Mouse (Mus musculus): Measurements from ENCODE around the gene Arfgef2. TPM values are rescaled to one million over a fixed set of nuclear protein-coding genes. Genes with fewer than 3 reads are reported as not detected.

Gene Arfgef2
- 49.8 TPM for total RNA-seq (2023)

DNA sequence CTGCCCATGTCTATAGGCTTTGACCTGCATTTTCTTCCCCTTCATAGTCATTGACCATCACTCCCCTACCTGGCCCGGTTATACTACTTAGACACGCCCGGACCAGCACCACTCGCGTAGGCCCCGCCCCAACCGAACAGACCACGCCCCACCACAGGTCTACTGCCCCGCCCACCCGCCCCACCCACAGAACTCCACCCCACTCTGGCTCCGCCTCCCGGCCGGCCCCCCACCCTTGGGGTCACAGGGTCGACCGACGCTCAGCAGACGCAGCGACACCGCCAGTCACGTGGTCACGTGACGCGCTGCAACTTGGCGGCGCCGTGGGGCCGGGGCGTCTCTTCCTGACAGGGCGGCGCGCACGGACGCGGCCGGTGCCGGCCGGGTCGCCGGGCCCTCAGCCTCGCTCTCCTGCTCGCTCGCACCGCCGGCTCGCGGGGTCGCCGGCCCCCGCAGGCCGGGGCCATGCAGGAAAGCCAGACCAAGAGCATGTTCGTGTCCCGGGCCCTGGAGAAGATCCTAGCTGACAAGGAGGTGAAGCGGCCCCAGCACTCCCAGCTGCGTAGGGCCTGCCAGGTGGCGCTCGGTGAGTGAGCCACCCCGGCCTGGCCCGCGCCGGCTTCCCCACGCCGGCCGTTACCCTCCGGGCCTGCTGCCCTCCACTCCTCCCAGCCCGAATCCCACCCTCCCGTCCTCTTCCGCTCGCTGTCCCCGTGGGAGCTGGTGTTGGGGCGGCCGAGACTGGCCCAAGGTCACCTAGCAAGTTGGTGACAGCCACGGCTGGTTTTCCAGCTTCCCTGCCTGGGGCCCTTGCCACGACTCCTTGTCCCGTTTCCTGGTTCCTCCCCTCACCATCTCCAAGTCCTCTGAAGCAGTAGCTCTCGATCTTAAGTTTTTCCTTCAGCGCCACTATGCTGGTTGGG, at the start of gene Arfgef2:
Gene Arfgef2, plus strand, starts transcription at position 339 of the 923 bp plus-strand sequence.

DNA sequence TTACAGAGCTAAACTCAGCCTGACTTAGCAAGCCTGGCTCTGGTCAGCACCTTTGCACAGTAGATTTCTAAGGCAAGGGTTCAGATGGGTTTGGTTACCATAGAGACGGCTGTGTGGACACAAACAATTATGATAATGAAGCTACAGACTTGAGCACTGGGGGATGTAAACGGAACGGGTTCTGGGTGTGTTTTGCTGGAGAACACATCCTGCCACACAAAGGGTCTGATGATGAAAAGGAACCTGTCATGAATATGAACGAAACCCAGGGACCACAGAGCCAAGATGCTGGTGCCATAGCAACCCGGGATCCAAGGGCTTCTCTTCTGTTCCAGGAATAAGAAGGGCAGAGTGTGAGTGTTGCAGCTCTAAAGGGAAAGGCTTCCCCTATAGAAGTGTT, 13.0 kb upstream of the Arfgef2 start, which contains the start of gene Trp53rkb:
Gene Trp53rkb, plus strand, starts transcription at position 177 of the 400 bp plus-strand sequence.

DNA sequence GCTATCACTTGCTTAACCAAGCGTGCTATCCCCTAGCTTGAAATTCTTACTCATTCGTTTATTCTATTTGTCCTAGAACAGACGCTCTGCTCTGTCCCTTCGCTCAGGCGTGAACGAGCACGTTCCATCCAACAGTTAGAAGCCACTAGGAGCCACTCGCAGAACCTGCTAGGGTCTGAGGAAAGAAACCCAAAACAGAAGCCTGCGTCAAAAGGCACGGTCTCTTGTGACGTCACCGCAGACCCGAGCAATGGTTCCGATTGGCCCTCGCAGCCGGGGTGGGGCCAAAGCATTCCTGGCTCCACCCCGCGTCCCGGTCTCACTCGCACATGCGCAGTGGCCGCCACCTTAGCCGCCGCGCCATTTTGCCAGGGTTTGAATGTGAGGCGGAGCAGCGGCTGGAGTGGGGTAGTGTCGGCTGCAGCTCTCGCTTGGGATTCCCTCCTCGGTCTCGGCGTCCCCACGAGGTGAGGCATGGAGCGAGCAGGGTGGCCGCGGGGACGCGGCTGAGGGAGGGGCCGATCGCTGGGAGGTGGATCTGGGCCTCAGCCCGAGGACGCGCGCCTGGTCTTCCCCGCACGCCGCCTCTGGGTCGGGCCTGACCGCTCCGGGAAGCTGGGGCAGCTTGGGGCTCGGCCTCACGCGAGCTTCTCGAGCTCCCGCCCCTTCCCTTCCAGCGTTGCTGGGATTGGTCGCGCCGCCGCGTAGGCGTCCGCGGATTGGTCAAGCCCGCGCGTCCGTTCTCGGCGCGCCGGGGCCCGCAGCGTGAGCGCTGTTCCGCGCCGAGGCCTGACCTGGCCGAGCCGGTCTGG, 100.5 kb downstream of the Arfgef2 start, which contains the start of gene Cse1l:
Gene Cse1l, plus strand, starts transcription at position 330 of the 812 bp plus-strand sequence.

Other genes starting within 250 kb of the Arfgef2 start
- 179 TPM for gene Prex1, start 91.8 kb upstream of the Arfgef2 start, total RNA-seq (2023)
- gene Trp53rkb, start 13.1 kb upstream of the Arfgef2 start, total RNA-seq (2023): 11.7 TPM
- gene Cse1l, start 100.5 kb downstream of the Arfgef2 start, total RNA-seq (2023): 56.0 TPM
- gene Stau1, start 190.7 kb downstream of the Arfgef2 start, total RNA-seq (2023): 77.8 TPM
- 92.6 TPM for gene Ddx27, start 209.6 kb downstream of the Arfgef2 start, total RNA-seq (2023)